Mouse (Mus musculus) gastrocnemius, postnatal 25 days (tissue): Measurements from ENCODE around the gene Stac. TPM values are rescaled to one million over a fixed set of nuclear protein-coding genes. Genes with fewer than 3 reads are reported as not detected.

Source experiments
- DNase-seq: peaks from one replicate; pipeline ENCODE4 v3.0.0; 2022
- total RNA-seq, 2 experiments: library from RNA; stranded (reverse); gene quantifications; 1 replicate in 1 of 2; 2 replicates in 1 of 2; pipeline ENCODE4 v1.2.3; 2021

Gene Stac
- total RNA-seq, 2 experiments from 2014 or later: 0.62 to 0.67 TPM

DNA sequence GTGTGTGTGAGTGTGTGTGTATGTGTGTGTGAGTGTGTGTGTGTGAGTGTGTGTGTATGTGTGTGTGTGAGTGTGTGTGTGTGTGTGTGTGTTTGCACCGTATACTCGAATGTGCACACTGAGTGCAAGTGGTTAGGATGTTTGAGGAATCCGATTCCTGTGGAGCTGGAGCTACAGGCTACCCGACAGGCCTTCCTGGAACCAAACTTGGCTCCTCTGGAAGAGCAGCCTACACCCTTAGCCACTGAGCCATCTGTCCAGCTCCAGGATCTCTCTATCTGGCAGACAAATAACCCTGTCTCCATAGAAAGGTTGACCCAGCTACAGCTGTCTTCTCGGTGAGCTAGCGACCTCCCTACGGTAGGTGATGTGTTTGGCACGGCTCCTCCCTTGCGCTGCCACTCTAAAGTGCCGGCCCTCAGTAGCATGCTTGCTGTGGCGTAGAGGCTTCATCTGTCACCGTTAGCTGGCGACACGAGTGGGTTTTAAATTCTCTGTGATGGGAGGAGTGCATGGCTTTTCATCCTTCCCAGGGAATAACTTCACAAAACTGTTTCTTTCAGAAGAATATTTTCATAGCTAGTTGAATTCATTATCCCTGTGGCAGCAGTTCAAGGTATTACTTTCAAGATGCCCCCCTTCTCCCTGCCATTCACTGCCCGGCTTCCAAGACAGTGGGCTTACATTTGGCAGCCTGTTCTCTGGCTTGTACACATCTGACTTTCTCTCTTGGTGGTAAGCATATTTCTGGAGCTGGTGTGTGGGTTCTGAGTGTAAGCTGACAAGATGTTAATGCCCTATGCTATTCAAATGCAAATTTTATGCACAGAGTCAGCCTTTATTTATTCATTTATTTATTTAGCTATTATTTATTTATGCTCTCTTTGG lies 175.3 kb downstream of the Stac start:
- DNase-seq: no peak
